Mouse (Mus musculus) intestine, embryonic 16.5 days (tissue): Measurements from ENCODE around the gene Atxn7l3. TPM values are rescaled to one million over a fixed set of nuclear protein-coding genes. Genes with fewer than 3 reads are reported as not detected.
A peak's percentile ranks its signal among the peaks of the same experiment; 100 is the strongest.

ENCODE experiments used
- ATAC-seq: fragments of 200-750 bp; cut with Nextera tagmentation; 2 replicates; pipeline ENCODE4 v1.8.0; 2017; ENCODE audit warnings: moderate TSS enrichment, moderate library complexity
- H3K27ac ChIP-seq: fragments of 300-500 bp; sonication (generic); 2 replicates; pipeline ENCODE4 v1.5.1; 2014; ENCODE audit warnings: mild to moderate bottlenecking, low read length
- H3K27me3 ChIP-seq: fragments of 300-500 bp; sonication (generic); replicated peaks from 2 replicates; pipeline ENCODE4 v1.6.1; 2014; ENCODE audit warnings: low read length, control low read depth, mixed read lengths; ENCODE audit not compliant: control insufficient read depth, insufficient read depth
- H3K36me3 ChIP-seq: fragments of 300-500 bp; sonication (generic); 2 replicates; pipeline ENCODE4 v1.6.1; 2014; ENCODE audit warnings: low read length, control low read depth; ENCODE audit not compliant: control insufficient read depth, insufficient read depth
- H3K4me1 ChIP-seq: fragments of 300-500 bp; sonication (generic); 2 replicates; pipeline ENCODE4 v1.6.1; 2014; ENCODE audit warnings: low read length, control low read depth, mixed read lengths; ENCODE audit not compliant: control insufficient read depth, insufficient read depth
- H3K4me2 ChIP-seq: fragments of 300-500 bp; sonication (generic); 2 replicates; pipeline ENCODE4 v1.6.1; 2014; ENCODE audit warnings: low read depth, low read length, control low read depth
- H3K4me3 ChIP-seq: fragments of 300-500 bp; sonication (generic); 2 replicates; pipeline ENCODE4 v1.5.1; 2014; ENCODE audit warnings: mild to moderate bottlenecking, low read length
- H3K9ac ChIP-seq: fragments of 300-500 bp; sonication (generic); 2 replicates; pipeline ENCODE4 v1.6.1; 2014; ENCODE audit warnings: low read depth, low read length
- H3K9me3 ChIP-seq: fragments of 300-500 bp; sonication (generic); 2 replicates; pipeline ENCODE4 v1.6.1; 2016; ENCODE audit warnings: low read length, control low read depth; ENCODE audit not compliant: control insufficient read depth
- WGBS: fragments of 180-500 bp; shearing (Covaris S2); extraction: QIAGEN DNeasy Blood & Tissue Kit; methylation state at CpG from one replicate; pipeline ENCODE4 v1.1.7; 2014; 5-methylcytosine and 5-hydroxymethylcytosine counted together
- polyA plus RNA-seq: library from polyadenylated mRNA; unstranded; fragments of >200 nt; fragmentation: Nextera tagmentation; extraction: Ambion mirVana; gene quantifications from 2 replicates; pipeline ENCODE4 v1.2.1, GENCODE M21; 2015

The Atxn7l3 gene
- polyA plus RNA-seq, 1 experiment from 2014 or later = 8.8 TPM

GRCm38 (mm10) chr11:102315690-102316571, 19.5 kb upstream of the Atxn7l3 start:
- H3K4me1 ChIP-seq = peaks cover 20% of the 10 kb centered on the region
- peak overlapping the region; percentile 99 for H3K4me3 ChIP-seq
- 12% methylated on average over 14 of the region's 14 CpGs for WGBS
- ATAC-seq = no peak
- H3K36me3 ChIP-seq = peaks cover 16% of the 10 kb centered on the region
- peak overlapping the region; percentile 100 for H3K9ac ChIP-seq
- H3K9me3 ChIP-seq = no peaks in the 10 kb centered on the region
- no peaks in the 10 kb centered on the region for H3K27me3 ChIP-seq
- peak overlapping the region; percentile 93 for H3K4me2 ChIP-seq
- peak overlapping the region; percentile 99 for H3K27ac ChIP-seq

- Histone ChIP-seq H3K4me3 (no peak overlapping the region), H3K4me2 (no peak overlapping the region), H3K27me3 (no peaks in the 10 kb centered on the region), H3K9ac (no peak overlapping the region), H3K4me1 (peaks cover 33% of the 10 kb centered on the region), H3K27ac (no peak overlapping the region), H3K36me3 (peaks cover 16% of the 10 kb centered on the region), H3K9me3 (no peaks in the 10 kb centered on the region)
- no peak for ATAC-seq
- WGBS = 77% methylated on average over 12 of the region's 12 CpGs
Measured at GRCm38 (mm10) chr11:102314321-102314720, 17.9 kb upstream of the Atxn7l3 start.

- ATAC-seq = no peak
- H3K36me3 ChIP-seq = peaks cover 19% of the 10 kb centered on the region
- 83% methylated on average over 6 of the region's 6 CpGs for WGBS
Measured at GRCm38 (mm10) chr11:102312586-102312985, 16.2 kb upstream of the Atxn7l3 start.

GRCm38 (mm10) chr11:102311966-102312365, 15.5 kb upstream of the Atxn7l3 start:
- WGBS = 92% methylated on average over 4 of the region's 4 CpGs
- H3K4me1 ChIP-seq = peaks cover 39% of the 10 kb centered on the region
- H3K4me2 ChIP-seq = no peak overlapping the region
- H3K27ac ChIP-seq = no peak overlapping the region
- H3K9ac ChIP-seq = no peak overlapping the region
- no peaks in the 10 kb centered on the region for H3K27me3 ChIP-seq
- ATAC-seq = no peak
- H3K9me3 ChIP-seq = no peaks in the 10 kb centered on the region
- H3K4me3 ChIP-seq = no peak overlapping the region
- H3K36me3 ChIP-seq = peaks cover 25% of the 10 kb centered on the region

More at GRCm38 (mm10) chr11:102312586-102312985, 16.2 kb upstream of the Atxn7l3 start:
- peaks cover 39% of the 10 kb centered on the region for H3K4me1 ChIP-seq
- H3K9me3 ChIP-seq = no peaks in the 10 kb centered on the region
- H3K9ac ChIP-seq = no peak overlapping the region
- H3K27ac ChIP-seq = no peak overlapping the region
- no peak overlapping the region for H3K4me3 ChIP-seq
- no peak overlapping the region for H3K4me2 ChIP-seq
- H3K27me3 ChIP-seq = no peaks in the 10 kb centered on the region

- 48% methylated on average over 36 of the region's 38 CpGs for WGBS
- peaks cover 36% of the 10 kb centered on the region for H3K4me1 ChIP-seq
- H3K4me3 ChIP-seq = peak overlapping the region; percentile 11; the same call in 1 of the 2 replicates
- peak overlapping the region; percentile 78 for H3K4me2 ChIP-seq
- 0 out of 2 replicates have a peak, but pooled peaks have one; percentile 8 for ATAC-seq
- peaks cover 33% of the 10 kb centered on the region for H3K36me3 ChIP-seq
- H3K9ac ChIP-seq = peak overlapping the region; percentile 65
- H3K27me3 ChIP-seq = no peaks in the 10 kb centered on the region
- no peaks in the 10 kb centered on the region for H3K9me3 ChIP-seq
- H3K27ac ChIP-seq = peak overlapping the region; percentile 51
Measured at GRCm38 (mm10) chr11:102310768-102311695, 14.6 kb upstream of the Atxn7l3 start.

GRCm38 (mm10) chr11:102309821-102310617, 13.6 kb upstream of the Atxn7l3 start:
- Histone ChIP-seq H3K27me3 (no peaks in the 10 kb centered on the region), H3K4me2 (peak overlapping the region; percentile 78), H3K4me3 (peak overlapping the region; percentile 55), H3K27ac (peak overlapping the region; percentile 83), H3K9ac (peak overlapping the region; percentile 65), H3K4me1 (peaks cover 27% of the 10 kb centered on the region), H3K9me3 (no peaks in the 10 kb centered on the region), H3K36me3 (peaks cover 34% of the 10 kb centered on the region)
- WGBS = 80% methylated on average over 22 of the region's 22 CpGs
- no peak for ATAC-seq

- Histone ChIP-seq H3K4me3 (peak overlapping the region; percentile 55), H3K4me1 (peaks cover 27% of the 10 kb centered on the region), H3K27me3 (no peaks in the 10 kb centered on the region), H3K27ac (peak overlapping the region; percentile 83), H3K9me3 (no peaks in the 10 kb centered on the region), H3K9ac (peak overlapping the region; percentile 65), H3K4me2 (peak overlapping the region; percentile 78), H3K36me3 (peaks cover 29% of the 10 kb centered on the region)
- WGBS = under 1% methylated on average over 27 of the region's 27 CpGs
- ATAC-seq = peak; percentile 95
Measured at GRCm38 (mm10) chr11:102308979-102309378, 12.5 kb upstream of the Atxn7l3 start.

GRCm38 (mm10) chr11:102308104-102308503, 11.7 kb upstream of the Atxn7l3 start:
- Histone ChIP-seq H3K36me3 (peaks cover 22% of the 10 kb centered on the region), H3K9ac (no peak overlapping the region), H3K4me2 (no peak overlapping the region), H3K27me3 (no peaks in the 10 kb centered on the region), H3K9me3 (no peaks in the 10 kb centered on the region), H3K4me1 (peaks cover 27% of the 10 kb centered on the region), H3K27ac (no peak overlapping the region), H3K4me3 (no peak overlapping the region)
- WGBS = 81% methylated on average over 9 of the region's 9 CpGs
- ATAC-seq = no peak
